Mouse (Mus musculus) regulatory T cell (primary cell): ENCODE data around the gene Trpc4.

Source experiments
- in situ Hi-C: fragments of 300-600 bp; cut with MboI, MseI; formaldehyde crosslinking; loops from one replicate; pipeline ENCODE4 v1.15.1; 2025; ENCODE audit warnings: high pct_unique_total_duplicates

The Trpc4 gene

GRCm38 (mm10) chr3:54155639-54156315, at the start of gene Trpc4:
Gene Trpc4 (plus strand): TSS chr3:54156035.
- in situ Hi-C loops: loop anchor here (10.0 kb wide), 1 partner anchor 599 kb away; the partner anchor contains the start of gene Smad9

GRCm38 (mm10) chr3:54111489-54111888, 44.3 kb upstream of the Trpc4 start:
- in situ Hi-C loops: no loop called here

GRCm38 (mm10) chr3:54135376-54135775, 20.5 kb upstream of the Trpc4 start:
- in situ Hi-C loops: no loop called here

- in situ Hi-C loops: no loop called here
These were observed 14.5 kb upstream of the Trpc4 start for GRCm38 (mm10) chr3:54141376-54141775.

GRCm38 (mm10) chr3:54154844-54155638, 794 bp upstream of the Trpc4 start:
- in situ Hi-C loops: loop anchor here (10.0 kb wide), 1 partner anchor 600 kb away; the partner anchor contains the start of gene Smad9

GRCm38 (mm10) chr3:54156316-54157000, 623 bp downstream of the Trpc4 start:
- in situ Hi-C loops: loop anchor here (10.0 kb wide), 1 partner anchor 598 kb away; the partner anchor contains the start of gene Smad9

GRCm38 (mm10) chr3:54170701-54171100, 14.9 kb downstream of the Trpc4 start:
- in situ Hi-C loops: no loop called here

GRCm38 (mm10) chr3:54177296-54177695, 21.5 kb downstream of the Trpc4 start:
- in situ Hi-C loops: no loop called here

GRCm38 (mm10) chr3:54190932-54191668, 35.3 kb downstream of the Trpc4 start:
- in situ Hi-C loops: no loop called here

GRCm38 (mm10) chr3:54201231-54201630, 45.4 kb downstream of the Trpc4 start:
- in situ Hi-C loops: no loop called here

- in situ Hi-C loops: no loop called here
These were observed 48.6 kb downstream of the Trpc4 start for GRCm38 (mm10) chr3:54204386-54204785.

GRCm38 (mm10) chr3:54210112-54210511, 54.3 kb downstream of the Trpc4 start:
- in situ Hi-C loops: no loop called here

GRCm38 (mm10) chr3:54211441-54211840, 55.6 kb downstream of the Trpc4 start:
- in situ Hi-C loops: no loop called here

- in situ Hi-C loops: no loop called here
These were observed 66.7 kb downstream of the Trpc4 start for GRCm38 (mm10) chr3:54222549-54222948.

GRCm38 (mm10) chr3:54228463-54228862, 72.6 kb downstream of the Trpc4 start:
- in situ Hi-C loops: no loop called here

- in situ Hi-C loops: no loop called here
These were observed 83.1 kb downstream of the Trpc4 start for GRCm38 (mm10) chr3:54238891-54239290.

- in situ Hi-C loops: no loop called here
These were observed 83.6 kb downstream of the Trpc4 start for GRCm38 (mm10) chr3:54239426-54239825.

- in situ Hi-C loops: no loop called here
These were observed 87.3 kb downstream of the Trpc4 start for GRCm38 (mm10) chr3:54243136-54243535.

GRCm38 (mm10) chr3:54244729-54245465, 89.1 kb downstream of the Trpc4 start:
- in situ Hi-C loops: no loop called here

GRCm38 (mm10) chr3:54246416-54246815, 90.6 kb downstream of the Trpc4 start:
- in situ Hi-C loops: no loop called here

GRCm38 (mm10) chr3:54249311-54249710, 93.5 kb downstream of the Trpc4 start:
- in situ Hi-C loops: no loop called here
